Mouse (Mus musculus): ENCODE data around the gene Rplp1. TPM values are rescaled to one million over a fixed set of nuclear protein-coding genes. Genes with fewer than 3 reads are reported as not detected.

Gene Rplp1
- polyA plus RNA-seq, 1 experiment from 2014 or later, result 1,035 TPM

GRCm38 (mm10) chr9:61941054-61941453 is 26.7 kb upstream of the Rplp1 start:
- Histone ChIP-seq H3K27me3 (no peaks in the 10 kb centered on the region), H3K4me3 (no peak overlapping the region), H3K9me3 (replicated peaks) (no peaks in the 10 kb centered on the region), H3K4me1 (peaks cover 15% of the 10 kb centered on the region), H3K4me2 (no peak overlapping the region), H3K9ac (no peak overlapping the region), H3K36me3 (ENCODE audit: poor library complexity, severe bottlenecking) (peaks cover 65% of the 10 kb centered on the region), H3K27ac (no peak overlapping the region)
- 94% methylated on average over 3 of the region's 3 CpGs for WGBS
- no peak for ATAC-seq

GRCm38 (mm10) chr9:61933333-61933732 is 19.0 kb upstream of the Rplp1 start:
- Histone ChIP-seq H3K4me3 (no peak overlapping the region), H3K27me3 (no peaks in the 10 kb centered on the region), H3K9me3 (replicated peaks) (no peaks in the 10 kb centered on the region), H3K27ac (no peak overlapping the region), H3K36me3 (ENCODE audit: poor library complexity, severe bottlenecking) (peaks cover 96% of the 10 kb centered on the region), H3K4me1 (no peaks in the 10 kb centered on the region), H3K9ac (no peak overlapping the region), H3K4me2 (no peak overlapping the region)
- WGBS, result 93% methylated on average over 2 of the region's 2 CpGs
- no peak for ATAC-seq

DNA sequence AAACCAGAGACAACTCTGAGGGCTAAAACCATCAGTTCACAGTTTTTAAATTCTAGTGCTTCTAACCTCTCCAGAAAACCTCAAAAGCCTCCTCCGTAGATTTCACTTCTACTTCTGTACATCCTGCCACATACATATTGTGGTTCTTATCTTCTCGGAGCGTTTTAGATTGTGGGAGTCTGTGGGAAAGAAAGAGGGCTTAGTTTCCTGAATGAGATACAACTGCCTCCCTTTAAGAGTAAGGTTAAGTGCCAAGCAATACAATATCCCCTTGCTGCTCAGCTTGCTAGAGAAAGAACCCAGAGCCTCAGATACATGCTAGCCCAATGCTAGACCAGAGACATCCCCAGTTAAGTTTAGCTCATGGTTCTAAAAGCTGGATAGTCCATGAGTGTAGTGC is 17.7 kb upstream of the Rplp1 start:
- no peak overlapping the region for H3K9ac ChIP-seq
- no peak overlapping the region for H3K27ac ChIP-seq
- no peaks in the 10 kb centered on the region for H3K9me3 ChIP-seq (replicated peaks)
- peaks cover 97% of the 10 kb centered on the region for H3K36me3 ChIP-seq (ENCODE audit: poor library complexity, severe bottlenecking)
- WGBS, result 98% methylated on average over 3 of the region's 3 CpGs
- H3K4me2 ChIP-seq, result no peak overlapping the region
- H3K4me1 ChIP-seq, result no peaks in the 10 kb centered on the region
- no peaks in the 10 kb centered on the region for H3K27me3 ChIP-seq
- no peak for ATAC-seq
- no peak overlapping the region for H3K4me3 ChIP-seq

DNA sequence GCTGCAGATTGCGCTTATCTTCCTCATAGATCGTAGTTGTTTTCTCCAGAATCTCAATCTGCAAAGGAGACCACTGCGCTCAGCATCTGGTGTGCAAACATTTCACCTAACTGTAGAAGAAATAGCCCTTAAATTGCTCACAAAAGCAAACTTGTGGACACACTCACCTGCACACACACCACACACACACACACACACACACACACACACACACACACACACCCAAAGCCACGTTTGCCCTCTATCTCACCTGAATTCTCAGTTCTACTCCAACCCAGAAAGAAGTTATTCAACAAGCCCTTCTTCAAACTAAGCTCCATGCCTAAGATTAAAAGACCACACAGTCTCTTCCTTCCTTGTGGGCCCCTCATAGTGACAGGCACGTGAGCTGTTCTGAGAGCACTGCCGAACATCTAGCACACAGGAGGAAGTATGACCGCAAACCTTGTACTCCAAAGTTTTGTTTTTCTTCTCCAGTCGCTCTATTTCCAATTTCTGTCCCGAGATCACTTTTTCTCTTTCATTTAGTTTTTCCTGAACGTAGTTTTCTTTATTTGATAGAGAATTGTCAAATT is 10.8 kb upstream of the Rplp1 start:
- Histone ChIP-seq H3K27ac (no peak overlapping the region), H3K36me3 (ENCODE audit: poor library complexity, severe bottlenecking) (peaks cover 93% of the 10 kb centered on the region), H3K4me3 (no peak overlapping the region), H3K9ac (no peak overlapping the region), H3K9me3 (replicated peaks) (no peaks in the 10 kb centered on the region), H3K27me3 (no peaks in the 10 kb centered on the region), H3K4me2 (no peak overlapping the region), H3K4me1 (no peaks in the 10 kb centered on the region)
- no peak for ATAC-seq
- 93% methylated on average over 10 of the region's 10 CpGs for WGBS

DNA sequence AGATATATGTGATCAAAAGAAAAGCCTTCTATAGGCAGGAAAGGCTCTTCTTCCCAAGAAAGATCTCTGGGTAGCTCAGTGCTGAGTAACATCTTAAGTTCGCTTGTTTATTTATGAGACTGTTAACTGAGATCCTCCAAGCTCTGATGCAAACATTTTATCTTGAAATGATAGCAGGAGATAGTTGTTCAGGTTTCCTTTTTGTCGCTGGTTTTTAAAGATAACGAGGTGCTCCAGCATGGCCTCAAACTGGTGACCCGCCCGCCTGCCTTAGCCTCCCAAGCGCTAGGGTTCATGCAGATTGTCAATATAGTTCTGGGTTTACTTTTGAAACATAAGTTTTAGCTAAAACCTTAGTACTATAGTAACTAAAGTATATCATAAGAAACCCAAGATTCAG is 6.0 kb upstream of the Rplp1 start:
- H3K4me1 ChIP-seq, result peaks cover 3% of the 10 kb centered on the region; the same call in 1 of the 2 replicates
- H3K9ac ChIP-seq, result no peak overlapping the region
- 92% methylated on average over 6 of the region's 6 CpGs for WGBS
- H3K9me3 ChIP-seq (replicated peaks), result no peaks in the 10 kb centered on the region
- H3K4me3 ChIP-seq, result no peak overlapping the region
- H3K36me3 ChIP-seq (ENCODE audit: poor library complexity, severe bottlenecking), result peaks cover 82% of the 10 kb centered on the region
- ATAC-seq, result no peak
- H3K27ac ChIP-seq, result no peak overlapping the region
- no peaks in the 10 kb centered on the region for H3K27me3 ChIP-seq
- no peak overlapping the region for H3K4me2 ChIP-seq

GRCm38 (mm10) chr9:61919464-61919863 is 5.1 kb upstream of the Rplp1 start:
- H3K36me3 ChIP-seq (ENCODE audit: poor library complexity, severe bottlenecking), result peaks cover 74% of the 10 kb centered on the region
- 96% methylated on average over 5 of the region's 5 CpGs for WGBS

GRCm38 (mm10) chr9:61917436-61917835 is 3.1 kb upstream of the Rplp1 start:
- H3K27ac ChIP-seq, result no peak overlapping the region
- H3K4me3 ChIP-seq, result no peak overlapping the region
- WGBS, result 93% methylated on average over 6 of the region's 6 CpGs
- H3K27me3 ChIP-seq, result no peaks in the 10 kb centered on the region
- H3K36me3 ChIP-seq (ENCODE audit: poor library complexity, severe bottlenecking), result peaks cover 64% of the 10 kb centered on the region
- H3K9me3 ChIP-seq (replicated peaks), result no peaks in the 10 kb centered on the region
- ATAC-seq, result no peak
- no peak overlapping the region for H3K4me2 ChIP-seq
- peaks cover 23% of the 10 kb centered on the region for H3K4me1 ChIP-seq
- H3K9ac ChIP-seq, result no peak overlapping the region

More at GRCm38 (mm10) chr9:61919464-61919863, 5.1 kb upstream of the Rplp1 start:
- no peaks in the 10 kb centered on the region for H3K9me3 ChIP-seq (replicated peaks)
- ATAC-seq, result no peak
- no peak overlapping the region for H3K4me2 ChIP-seq
- no peak overlapping the region for H3K4me3 ChIP-seq
- peaks cover 8% of the 10 kb centered on the region; the same call in 1 of the 2 replicates for H3K4me1 ChIP-seq
- H3K27me3 ChIP-seq, result no peaks in the 10 kb centered on the region
- no peak overlapping the region for H3K27ac ChIP-seq
- H3K9ac ChIP-seq, result no peak overlapping the region; the same call in 1 of the 2 replicates

DNA sequence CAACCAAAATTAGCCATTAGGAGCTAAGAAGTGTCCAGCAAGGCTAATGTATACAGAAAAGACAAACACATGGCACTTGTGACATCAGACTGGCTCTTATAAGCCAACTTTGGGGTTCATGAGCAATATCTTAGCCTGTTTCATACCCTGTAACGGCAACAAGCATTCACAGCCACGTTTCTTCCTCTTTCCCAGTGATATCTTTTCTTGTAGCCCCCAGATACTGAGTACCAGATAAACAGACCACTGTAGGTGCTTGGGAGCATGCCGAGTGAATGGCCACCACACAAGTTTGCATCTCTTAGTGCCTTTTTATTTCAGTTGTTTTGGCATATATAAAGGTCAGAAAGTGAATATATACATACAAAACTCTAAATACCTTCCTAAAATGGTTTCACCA is 2.6 kb upstream of the Rplp1 start:
- H3K27me3 ChIP-seq, result no peaks in the 10 kb centered on the region
- peaks cover 64% of the 10 kb centered on the region for H3K36me3 ChIP-seq (ENCODE audit: poor library complexity, severe bottlenecking)
- no peak overlapping the region for H3K9ac ChIP-seq
- H3K9me3 ChIP-seq (replicated peaks), result no peaks in the 10 kb centered on the region
- WGBS, result 90% methylated on average over 3 of the region's 3 CpGs
- H3K4me3 ChIP-seq, result no peak overlapping the region
- peaks cover 28% of the 10 kb centered on the region for H3K4me1 ChIP-seq
- no peak overlapping the region for H3K27ac ChIP-seq
- no peak for ATAC-seq
- no peak overlapping the region for H3K4me2 ChIP-seq

GRCm38 (mm10) chr9:61915393-61916005 is 1.2 kb upstream of the Rplp1 start:
- Histone ChIP-seq H3K4me1 (peaks cover 36% of the 10 kb centered on the region), H3K4me3 (peak overlapping the region; percentile 92), H3K27me3 (no peaks in the 10 kb centered on the region), H3K36me3 (ENCODE audit: poor library complexity, severe bottlenecking) (peaks cover 65% of the 10 kb centered on the region), H3K9ac (peak overlapping the region; percentile 69), H3K9me3 (replicated peaks) (no peaks in the 10 kb centered on the region), H3K27ac (peak overlapping the region; percentile 93; the same call in 1 of the 2 replicates), H3K4me2 (peak overlapping the region; percentile 73)
- ATAC-seq, result no peak
- WGBS, result 40% methylated on average over 4 of the region's 4 CpGs

- Histone ChIP-seq H3K36me3 (ENCODE audit: poor library complexity, severe bottlenecking) (peaks cover 59% of the 10 kb centered on the region), H3K4me1 (peaks cover 36% of the 10 kb centered on the region), H3K4me2 (peak overlapping the region; percentile 73), H3K27me3 (no peaks in the 10 kb centered on the region), H3K4me3 (peak overlapping the region; percentile 92), H3K9me3 (replicated peaks) (no peaks in the 10 kb centered on the region), H3K9ac (peak overlapping the region; percentile 69), H3K27ac (peak overlapping the region; percentile 93)
- WGBS, result 3% methylated on average over 13 of the region's 13 CpGs
- ATAC-seq, result peak; percentile 21; the same call in 1 of the 2 replicates
Observed at GRCm38 (mm10) chr9:61914917-61915300, 567 bp upstream of the Rplp1 start.

GRCm38 (mm10) chr9:61911300-61912128 is 2.8 kb downstream of the Rplp1 start:
- H3K4me1 ChIP-seq, result peaks cover 36% of the 10 kb centered on the region
- H3K9ac ChIP-seq, result no peak overlapping the region
- H3K36me3 ChIP-seq (ENCODE audit: poor library complexity, severe bottlenecking), result peaks cover 28% of the 10 kb centered on the region
- no peaks in the 10 kb centered on the region for H3K9me3 ChIP-seq (replicated peaks)
- no peak overlapping the region for H3K4me2 ChIP-seq
- no peak for ATAC-seq
- H3K27ac ChIP-seq, result no peak overlapping the region
- WGBS, result 60% methylated on average over 6 of the region's 6 CpGs
- no peak overlapping the region for H3K4me3 ChIP-seq
- no peaks in the 10 kb centered on the region for H3K27me3 ChIP-seq

- H3K27ac ChIP-seq, result no peak overlapping the region
- peaks cover 36% of the 10 kb centered on the region for H3K4me1 ChIP-seq
- 50% methylated on average over 20 of the region's 20 CpGs for whole genome bisulfite sequencing
- H3K4me3 ChIP-seq, result no peak overlapping the region
- H3K27me3 ChIP-seq, result no peaks in the 10 kb centered on the region
- no peaks in the 10 kb centered on the region for H3K9me3 ChIP-seq (replicated peaks)
- no peak overlapping the region for H3K4me2 ChIP-seq
- ATAC-seq, result no peak
- no peak overlapping the region for H3K9ac ChIP-seq
- peaks cover 26% of the 10 kb centered on the region for H3K36me3 ChIP-seq (ENCODE audit: poor library complexity, severe bottlenecking)
Observed at GRCm38 (mm10) chr9:61910526-61911256, 3.7 kb downstream of the Rplp1 start.
